Mouse (Mus musculus) A20 (cell line): ENCODE results near the gene Atp4a.
"Not testable (repeated sequence)": the region's sequence is repeated elsewhere in the genome, so short reads cannot be mapped to it uniquely, and the experiment has no call there.

ENCODE experiments used
- DNase-seq: peaks from one replicate; pipeline ENCODE4 v3.0.0-alpha.2; 2011; ENCODE audit warnings: low read depth, low spot score

The Atp4a gene

DNA sequence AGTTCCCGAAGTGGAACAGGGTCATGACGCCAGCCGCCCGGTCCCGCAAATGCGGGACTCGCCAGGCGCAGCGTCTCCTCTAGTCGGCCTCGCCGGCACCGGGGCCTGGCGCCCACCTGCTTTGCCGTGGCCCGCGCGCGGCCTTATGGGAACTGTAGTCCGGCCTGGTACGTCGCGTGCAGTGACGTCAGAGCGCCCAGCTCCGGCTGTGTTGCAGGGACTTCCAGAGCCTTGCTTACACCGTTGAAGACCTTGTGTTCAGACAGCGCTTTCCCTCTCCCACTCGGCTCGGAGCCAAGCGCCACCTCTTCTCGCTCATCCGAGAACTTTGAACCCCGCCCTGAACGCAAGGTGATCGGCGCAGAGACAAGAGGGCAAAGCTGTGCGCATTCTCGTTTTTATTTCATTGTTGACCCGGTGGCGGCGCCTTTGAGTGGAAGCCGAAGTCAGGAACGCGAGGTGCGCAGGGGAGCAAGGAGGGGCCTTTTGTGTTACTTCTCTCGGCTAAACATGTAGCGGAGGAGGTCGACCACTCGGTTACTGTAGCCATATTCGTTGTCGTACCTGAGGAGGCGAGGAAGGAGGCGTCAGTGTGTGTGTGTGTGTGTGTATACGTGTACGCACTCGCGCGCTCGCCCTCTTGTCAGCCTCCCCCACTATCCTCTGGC is 17.5 kb downstream of the Atp4a start, which contains the start of gene Tmem147:
Tmem147 (minus strand) TSS at position 145 of the 668 bp plus-strand sequence.
- DNase-seq, result peak; percentile 97

DNA sequence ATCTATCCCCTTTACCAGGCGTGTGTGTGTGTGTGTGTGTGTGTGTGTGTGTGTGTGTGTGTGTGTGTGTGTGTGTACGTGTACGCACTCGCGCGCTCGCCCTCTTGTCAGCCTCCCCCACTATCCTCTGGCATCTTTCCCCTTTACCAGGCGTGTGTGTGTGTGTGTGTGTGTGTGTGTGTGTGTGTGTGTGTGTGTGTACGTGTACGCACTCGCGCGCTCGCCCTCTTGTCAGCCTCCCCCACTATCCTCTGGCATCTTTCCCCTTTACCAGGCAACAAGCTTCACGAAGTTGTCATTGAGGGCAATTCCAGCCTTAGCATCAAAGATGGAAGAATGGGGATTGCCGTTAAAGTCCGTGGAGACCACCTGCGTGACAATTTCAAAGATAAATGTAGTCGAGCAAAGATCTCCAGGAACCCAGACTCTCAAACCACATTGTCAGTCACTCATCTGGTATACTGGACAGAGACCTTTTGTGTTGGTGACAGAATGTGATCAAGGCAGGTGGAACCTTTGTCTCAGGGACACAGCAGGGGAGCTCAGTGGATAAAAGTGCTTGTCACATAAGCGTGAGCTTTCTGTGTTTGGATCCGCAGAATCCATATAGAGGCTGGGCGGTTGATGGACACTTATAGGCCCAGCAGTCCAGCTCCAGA is 18.2 kb downstream of the Atp4a start:
- DNase-seq, result peak; percentile 36

GRCm38 (mm10) chr7:30736211-30736610 is 24.2 kb downstream of the Atp4a start:
- no peak for DNase-seq

GRCm38 (mm10) chr7:30742570-30742969 is 30.6 kb downstream of the Atp4a start:
- peak; percentile 74 for DNase-seq

DNA sequence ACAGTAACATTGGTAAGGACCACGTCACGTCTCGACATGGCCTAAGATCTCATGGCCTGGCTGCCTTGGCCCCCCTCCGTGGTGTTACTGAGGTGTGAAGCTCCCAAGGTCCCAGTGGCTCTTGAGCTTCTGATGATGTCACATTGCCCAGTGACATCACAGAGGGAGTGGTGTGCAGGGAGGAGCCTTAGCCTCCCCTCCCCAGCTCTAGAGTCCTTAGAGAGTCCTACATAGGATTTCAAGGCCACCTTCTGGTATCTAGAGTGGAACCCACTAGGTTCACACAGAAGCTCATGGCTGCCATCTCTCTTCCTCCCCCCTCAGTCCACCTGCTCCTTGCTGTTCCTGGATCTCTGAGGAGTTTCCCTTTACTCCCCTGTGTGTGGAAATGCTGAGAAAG is 31.6 kb downstream of the Atp4a start, which contains the start of gene Gapdhs:
Gapdhs (minus strand) TSS at position 65 of the 400 bp plus-strand sequence.
- DNase-seq, result not testable (repeated sequence)

DNA sequence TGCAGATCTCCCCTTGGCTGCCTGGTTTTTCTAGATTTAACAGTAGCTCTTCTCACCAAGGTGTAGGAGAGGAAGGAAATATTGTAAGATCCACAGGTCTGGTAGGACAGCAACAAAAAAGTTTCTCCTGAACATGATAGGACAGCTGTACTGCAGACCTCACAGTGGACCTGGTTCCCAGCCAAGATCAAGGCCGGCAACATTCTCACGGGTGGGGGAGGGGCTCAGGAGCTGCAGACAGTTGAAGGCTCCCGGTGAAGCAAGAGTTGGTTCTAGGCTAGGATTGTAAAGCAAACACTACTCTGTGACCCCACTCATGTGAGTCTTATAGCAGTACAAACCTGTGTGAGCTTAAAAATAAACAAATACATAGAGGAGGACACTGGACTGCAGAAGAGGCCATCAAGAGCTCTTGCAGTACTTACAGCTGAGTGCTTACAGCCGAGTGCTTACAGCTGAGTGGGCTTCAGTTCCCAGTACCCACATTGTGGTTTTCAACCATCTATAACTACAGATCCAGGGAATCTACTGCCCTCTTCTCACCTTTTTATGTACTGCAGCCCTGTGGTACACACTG is 32.1 kb downstream of the Atp4a start:
- DNase-seq, result no peak

DNA sequence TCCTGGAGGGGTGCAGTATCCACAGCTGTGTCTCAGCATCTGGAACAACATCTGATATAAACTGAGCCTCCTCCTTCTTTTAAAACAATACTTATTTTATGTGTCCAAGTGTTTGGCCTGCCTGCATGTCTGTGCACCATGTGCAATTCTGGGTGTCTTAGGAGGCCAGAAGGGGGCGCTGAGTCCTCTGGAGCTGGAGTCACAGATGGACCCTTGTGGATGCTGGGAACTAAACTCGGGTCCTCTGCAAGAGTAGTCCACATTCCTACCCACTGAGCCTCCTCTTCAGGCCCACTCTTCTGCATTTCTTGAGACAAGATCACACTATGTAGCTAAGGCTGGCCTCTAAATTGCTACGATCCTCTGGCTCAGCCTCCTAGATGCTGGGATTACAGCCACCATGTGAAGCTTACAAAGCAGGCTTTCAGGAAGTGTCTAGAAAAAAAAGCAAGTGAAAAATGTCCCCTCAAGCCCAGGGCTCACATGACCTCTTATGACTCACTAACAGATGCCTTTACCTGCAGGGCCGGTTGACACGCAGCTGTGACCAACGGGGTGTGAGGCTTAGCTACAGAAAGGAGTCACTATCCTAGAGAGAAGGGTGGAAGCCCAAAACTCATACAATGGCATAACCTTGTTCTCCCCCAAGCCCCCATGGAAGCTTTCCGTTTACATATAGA is 35.7 kb downstream of the Atp4a start:
- no peak for DNase-seq

- no peak for DNase-seq
These were observed 38.0 kb downstream of the Atp4a start for GRCm38 (mm10) chr7:30749824-30750606.

- no peak for DNase-seq
These were observed 39.2 kb downstream of the Atp4a start, which contains the start of gene Sbsn for GRCm38 (mm10) chr7:30751086-30751669. Sbsn (plus strand) TSS chr7:30751471.

- no peak for DNase-seq
These were observed 45.0 kb downstream of the Atp4a start for GRCm38 (mm10) chr7:30757001-30757400.

GRCm38 (mm10) chr7:30758853-30759252 is 46.8 kb downstream of the Atp4a start:
- peak; percentile 41 for DNase-seq

GRCm38 (mm10) chr7:30761769-30762352 is 49.9 kb downstream of the Atp4a start:
- DNase-seq, result peak; percentile 43

DNA sequence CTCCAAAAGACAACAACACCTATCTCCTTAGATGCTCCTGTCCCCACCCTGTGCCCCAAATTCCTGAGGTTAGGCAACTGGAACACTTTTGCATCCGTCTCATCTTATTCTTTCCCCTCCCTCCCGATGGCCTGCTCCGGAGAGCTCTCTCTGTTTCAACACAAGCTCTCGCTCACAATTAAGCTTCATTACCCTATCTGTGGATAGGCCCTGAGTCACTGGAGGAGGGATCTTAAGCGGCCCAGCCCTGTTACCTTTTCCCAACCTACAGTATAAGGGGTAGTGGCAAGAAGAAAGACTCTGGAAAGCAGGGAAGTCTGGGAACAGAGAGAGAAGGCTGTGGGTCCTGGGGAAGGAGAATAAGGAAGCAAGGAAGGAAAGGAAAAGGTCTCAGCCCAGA is 51.4 kb downstream of the Atp4a start, which contains the start of gene Dmkn:
Dmkn (plus strand) TSS at position 301 of the 400 bp plus-strand sequence.
- no peak for DNase-seq

- DNase-seq, result no peak
These were observed 53.2 kb downstream of the Atp4a start for GRCm38 (mm10) chr7:30765173-30765572.

- peak; percentile 44 for DNase-seq
These were observed 54.4 kb downstream of the Atp4a start for GRCm38 (mm10) chr7:30766408-30766807.

GRCm38 (mm10) chr7:30769236-30769635 is 57.2 kb downstream of the Atp4a start:
- DNase-seq, result no peak
